Mouse (Mus musculus) megakaryocyte, adult 5-6 weeks (primary cell): Measurements from ENCODE around the gene Tmem208. TPM values are rescaled to one million over a fixed set of nuclear protein-coding genes. Genes with fewer than 3 reads are reported as not detected.
A peak's percentile ranks its signal among the peaks of the same experiment; 100 is the strongest.

Experiments used
- ATAC-seq: 2 replicates; pipeline ENCODE4 v1.8.0; 2016; ENCODE audit warnings: mild to moderate bottlenecking, inconsistent platforms; ENCODE audit not compliant: poor library complexity, severe bottlenecking
- total RNA-seq, 2 experiments: library from RNA; stranded (forward) in 1 of 2; stranded (reverse) in 1 of 2; fragments of 153-499, 151-499 nt in 1 of 2; fragments of 221-1000, 200-1000 nt in 1 of 2; gene quantifications; 2 replicates each; pipeline versions ENCODE4 v1.2.3 to v1.2.4; 2015 to 2017

Gene Tmem208
- total RNA-seq, 2 experiments from 2014 or later, result 40.9 to 65.7 TPM

GRCm38 (mm10) chr8:105349096-105349771 lies 23.1 kb downstream of the Tmem208 start:
- ATAC-seq, result no peak

GRCm38 (mm10) chr8:105350186-105350585 lies 24.0 kb downstream of the Tmem208 start:
- no peak for ATAC-seq

GRCm38 (mm10) chr8:105353583-105354135 lies 27.5 kb downstream of the Tmem208 start:
- no peak for ATAC-seq

GRCm38 (mm10) chr8:105354549-105354948 lies 28.4 kb downstream of the Tmem208 start:
- ATAC-seq, result no peak

GRCm38 (mm10) chr8:105355179-105356024 lies 29.2 kb downstream of the Tmem208 start:
- ATAC-seq, result no peak

- ATAC-seq, result no peak
Observed at GRCm38 (mm10) chr8:105356681-105357080, 30.5 kb downstream of the Tmem208 start.

- no peak for ATAC-seq
Observed at GRCm38 (mm10) chr8:105359208-105359607, 33.1 kb downstream of the Tmem208 start.

GRCm38 (mm10) chr8:105359646-105360045 lies 33.5 kb downstream of the Tmem208 start:
- ATAC-seq, result no peak

GRCm38 (mm10) chr8:105361751-105362702 lies 35.9 kb downstream of the Tmem208 start:
- ATAC-seq, result no peak

GRCm38 (mm10) chr8:105367107-105367506 lies 41.0 kb downstream of the Tmem208 start:
- 0 out of 2 replicates have a peak, but pooled peaks have one; percentile 40 for ATAC-seq

GRCm38 (mm10) chr8:105372473-105372872 lies 46.3 kb downstream of the Tmem208 start:
- no peak for ATAC-seq

- no peak for ATAC-seq
Observed at GRCm38 (mm10) chr8:105373032-105373431, 46.9 kb downstream of the Tmem208 start, which contains the start of gene Plekhg4. Gene Plekhg4 (plus strand): TSS chr8:105373274.

GRCm38 (mm10) chr8:105374513-105374966 lies 48.4 kb downstream of the Tmem208 start:
- peak; percentile 69 for ATAC-seq

GRCm38 (mm10) chr8:105378673-105379072 lies 52.5 kb downstream of the Tmem208 start:
- no peak for ATAC-seq

- ATAC-seq, result no peak
Observed at GRCm38 (mm10) chr8:105380308-105380707, 54.2 kb downstream of the Tmem208 start.

GRCm38 (mm10) chr8:105384070-105384469 lies 57.9 kb downstream of the Tmem208 start:
- ATAC-seq, result 0 out of 2 replicates have a peak, but pooled peaks have one; percentile 24
